Mouse (Mus musculus) testis, adult 2 months (tissue): Measurements from ENCODE around the gene Hoxc11.

ENCODE experiments used
- CTCF ChIP-seq: fragments of 200-500 bp; IDR thresholded peaks from 2 replicates; pipeline ENCODE4 v1.5.1; 2012; ENCODE audit warnings: low read depth, mild to moderate bottlenecking, inconsistent platforms, low read length, moderate library complexity; ENCODE audit not compliant: control insufficient read depth, insufficient read depth, insufficient replicate concordance
- POLR2A ChIP-seq: fragments of 200-500 bp; IDR thresholded peaks from 2 replicates; pipeline ENCODE4 v1.6.1; 2012; ENCODE audit warnings: low read depth, mild to moderate bottlenecking, inconsistent platforms, low read length, moderate library complexity; ENCODE audit not compliant: control insufficient read depth

GRCm38 (mm10) chr15:102992206-102992605 lies 38.0 kb downstream of the Hoxc11 start:
- TF ChIP-seq POLR2A: no peak
- no peak for TF ChIP-seq CTCF
